Mouse (Mus musculus) heart, embryonic 11.5 days (tissue): ENCODE results near the gene Vmp1. TPM values are rescaled to one million over a fixed set of nuclear protein-coding genes. Genes with fewer than 3 reads are reported as not detected.

Source experiments
- ATAC-seq: fragments of 200-750 bp; cut with Nextera tagmentation; replicated peaks from 2 replicates; pipeline ENCODE4 v1.8.0; 2017; ENCODE audit warnings: moderate library complexity; ENCODE audit not compliant: insufficient number of reproducible peaks, low FRiP score, low TSS enrichment
- H3K27ac ChIP-seq: fragments of 300-500 bp; sonication (generic); 2 replicates; pipeline ENCODE4 v1.5.1; 2014; ENCODE audit warnings: mild to moderate bottlenecking, low read depth, low read length
- H3K27me3 ChIP-seq: fragments of 300-500 bp; sonication (generic); 2 replicates; pipeline ENCODE4 v1.6.1; 2014; ENCODE audit warnings: mild to moderate bottlenecking, low read length, mixed read lengths; ENCODE audit not compliant: control insufficient read depth, insufficient read depth
- H3K36me3 ChIP-seq: fragments of 300-500 bp; sonication (generic); 2 replicates; pipeline ENCODE4 v1.6.1; 2014; ENCODE audit warnings: mild to moderate bottlenecking, low read length, moderate library complexity, mixed read lengths; ENCODE audit not compliant: control insufficient read depth, insufficient read depth
- H3K4me1 ChIP-seq: fragments of 300-500 bp; sonication (generic); 2 replicates; pipeline ENCODE4 v1.6.1; 2014; ENCODE audit warnings: low read length; ENCODE audit not compliant: control insufficient read depth, insufficient read depth
- H3K4me2 ChIP-seq: fragments of 300-500 bp; sonication (generic); 2 replicates; pipeline ENCODE4 v1.6.1; 2014; ENCODE audit warnings: mild to moderate bottlenecking, moderate library complexity
- H3K4me3 ChIP-seq: fragments of 300-500 bp; sonication (generic); 2 replicates; pipeline ENCODE4 v1.5.1; 2014; ENCODE audit warnings: low read depth, low read length
- H3K9ac ChIP-seq: fragments of 300-500 bp; sonication (generic); 2 replicates; pipeline ENCODE4 v1.6.1; 2014; ENCODE audit warnings: mild to moderate bottlenecking, low read depth, low read length, moderate library complexity
- H3K9me3 ChIP-seq: fragments of 300-500 bp; sonication (generic); replicated peaks from 2 replicates; pipeline ENCODE4 v1.6.1; 2016; ENCODE audit warnings: low read length; ENCODE audit not compliant: control insufficient read depth
- WGBS: fragments of 180-500 bp; shearing (Covaris S2); extraction: QIAGEN DNeasy Blood & Tissue Kit; methylation state at CpG from one replicate; pipeline ENCODE4 v1.1.7; 2014; ENCODE audit not compliant: insufficient replicate concordance; 5-methylcytosine and 5-hydroxymethylcytosine counted together
- polyA plus RNA-seq: library from polyadenylated mRNA; unstranded; fragments of >200 nt; fragmentation: Nextera tagmentation; extraction: Ambion mirVana; gene quantifications from 2 replicates; pipeline ENCODE4 v1.2.1, GENCODE M21; 2014

Gene Vmp1
- polyA plus RNA-seq, 1 experiment from 2014 or later, result 112 TPM

DNA sequence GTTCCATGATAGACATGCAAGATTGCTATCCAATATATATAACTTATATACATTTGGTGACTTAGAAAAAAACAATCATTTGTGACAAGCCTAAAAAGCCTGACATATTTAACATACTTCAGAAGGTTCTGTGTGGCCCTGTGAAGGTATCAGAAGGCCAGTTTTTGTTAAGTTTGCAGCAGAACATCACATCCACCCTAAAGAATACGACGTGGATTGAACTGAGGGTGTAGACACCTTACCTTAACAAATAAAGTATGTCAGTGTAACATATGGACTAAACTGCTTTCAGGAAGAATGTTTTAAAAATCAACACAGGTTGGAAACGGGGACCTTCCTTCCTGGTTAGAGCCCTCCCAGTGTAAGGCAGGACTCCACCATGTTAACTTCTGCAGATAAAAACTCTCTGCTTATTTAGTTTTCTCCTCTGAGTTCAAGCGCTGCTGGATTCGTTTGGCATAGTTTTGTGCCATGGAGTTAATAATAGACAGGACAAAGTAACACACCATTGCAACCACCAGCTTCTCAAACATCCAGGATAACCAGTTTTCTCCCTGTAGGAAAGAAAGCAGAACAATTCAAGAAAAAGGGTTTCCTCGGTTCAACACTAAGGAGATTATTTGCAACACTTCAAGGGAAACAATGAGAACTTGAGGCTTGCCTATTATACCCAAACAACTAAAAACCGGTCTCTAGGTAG is 98.6 kb downstream of the Vmp1 start:
- peak overlapping the region; percentile 94 for H3K27ac ChIP-seq
- no peak for ATAC-seq
- H3K4me2 ChIP-seq, result peak overlapping the region; percentile 76
- no peaks in the 10 kb centered on the region for H3K9me3 ChIP-seq
- WGBS, result 56% methylated on average over 7 of the region's 7 CpGs
- peak overlapping the region; percentile 88 for H3K9ac ChIP-seq
- H3K36me3 ChIP-seq, result no peaks in the 10 kb centered on the region
- H3K4me1 ChIP-seq, result peaks cover 23% of the 10 kb centered on the region
- no peaks in the 10 kb centered on the region for H3K27me3 ChIP-seq
- peak overlapping the region; percentile 56 for H3K4me3 ChIP-seq

DNA sequence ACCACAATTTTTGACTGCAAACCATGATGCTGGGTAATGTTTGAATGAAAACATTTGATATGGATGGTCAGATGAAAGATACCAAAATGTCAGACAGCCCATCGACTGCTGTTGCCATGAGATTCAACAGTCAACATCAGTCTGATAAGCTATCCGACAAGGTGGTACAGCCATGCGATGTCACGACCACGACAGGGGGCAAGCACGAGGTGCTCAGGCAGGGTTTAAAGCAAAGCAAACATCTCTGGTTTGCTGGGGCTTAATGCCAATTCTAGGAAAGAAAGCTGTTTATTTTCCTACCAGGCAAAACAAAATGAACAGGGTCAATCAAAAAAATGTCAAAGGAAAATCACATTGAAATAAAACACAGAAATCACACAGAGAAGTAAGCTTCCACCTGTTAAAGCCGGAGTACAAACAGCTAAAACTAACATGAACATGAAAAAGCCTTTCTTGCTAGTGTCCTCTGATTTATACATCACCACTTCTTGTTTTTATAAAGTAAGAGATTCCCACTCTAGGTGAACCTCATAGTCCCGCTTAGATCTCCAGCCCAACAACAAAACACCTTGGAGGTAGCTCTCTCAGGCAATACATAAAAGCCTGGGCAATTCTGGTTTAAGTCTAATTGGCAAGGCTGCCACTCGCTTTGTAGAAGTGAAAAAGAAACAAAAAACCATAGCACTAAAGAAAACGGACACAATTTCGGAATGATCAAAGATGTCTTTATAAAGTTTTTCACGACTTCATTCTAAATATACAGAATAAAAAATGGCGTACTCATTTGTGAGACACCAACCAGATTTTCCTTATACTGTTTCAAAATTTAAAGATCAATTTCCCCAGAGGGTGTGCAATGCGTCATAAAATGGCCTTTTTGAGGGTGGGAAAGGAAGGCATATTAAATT is 99.4 kb downstream of the Vmp1 start:
- peak overlapping the region; percentile 56 for H3K4me3 ChIP-seq
- 72% methylated on average over 14 of the region's 14 CpGs for WGBS
- H3K27me3 ChIP-seq, result no peaks in the 10 kb centered on the region
- H3K4me2 ChIP-seq, result peak overlapping the region; percentile 76
- no peak overlapping the region; the same call in 1 of the 2 replicates for H3K9ac ChIP-seq
- H3K36me3 ChIP-seq, result no peaks in the 10 kb centered on the region
- no peaks in the 10 kb centered on the region for H3K9me3 ChIP-seq
- peaks cover 25% of the 10 kb centered on the region for H3K4me1 ChIP-seq
- ATAC-seq, result no peak
- H3K27ac ChIP-seq, result peak overlapping the region; percentile 32; the same call in 1 of the 2 replicates

- Histone ChIP-seq H3K27me3 (no peaks in the 10 kb centered on the region), H3K9me3 (no peaks in the 10 kb centered on the region), H3K27ac (no peak overlapping the region), H3K4me1 (peaks cover 27% of the 10 kb centered on the region), H3K36me3 (no peaks in the 10 kb centered on the region), H3K4me2 (no peak overlapping the region), H3K9ac (no peak overlapping the region), H3K4me3 (no peak overlapping the region)
- 84% methylated on average over 3 of the region's 3 CpGs for WGBS
- no peak for ATAC-seq
These were observed 100.3 kb downstream of the Vmp1 start for GRCm38 (mm10) chr11:86583313-86583825.

DNA sequence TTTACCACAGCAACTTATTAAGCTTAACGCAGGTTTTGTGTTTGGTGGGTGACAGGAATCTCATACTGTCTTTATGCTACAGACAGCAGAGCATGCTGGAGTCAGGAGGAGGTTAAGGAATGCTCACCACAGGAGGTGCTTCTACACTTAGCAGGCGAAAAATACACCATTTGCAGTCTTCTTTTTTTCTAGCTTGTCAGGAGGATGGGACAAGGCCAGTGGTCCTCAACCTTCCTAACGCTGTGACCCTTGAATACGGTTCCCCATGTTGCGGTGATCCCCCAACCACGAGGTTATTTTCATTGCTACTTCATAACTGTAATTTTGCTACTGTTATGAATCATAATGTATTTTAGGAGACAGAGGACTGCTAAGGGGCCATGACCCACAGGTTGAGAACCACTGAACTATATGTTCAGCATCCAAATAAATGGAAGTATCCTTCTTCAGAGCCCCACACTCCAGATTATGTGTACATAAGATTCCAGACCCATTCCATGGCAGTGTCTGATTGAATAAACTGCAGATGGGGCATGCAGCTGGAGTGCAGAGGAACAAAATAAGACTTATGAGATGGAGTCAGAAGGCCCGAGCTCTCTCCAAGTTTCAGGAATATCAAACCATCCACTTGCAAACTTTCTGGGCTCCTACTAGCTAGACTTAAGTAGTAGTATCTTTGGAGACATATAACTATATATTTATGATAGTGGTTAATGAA is 100.9 kb downstream of the Vmp1 start:
- Histone ChIP-seq H3K4me1 (peaks cover 23% of the 10 kb centered on the region), H3K4me3 (no peak overlapping the region), H3K9ac (no peak overlapping the region), H3K27ac (peak overlapping the region; percentile 47; the same call in 1 of the 2 replicates), H3K36me3 (no peaks in the 10 kb centered on the region), H3K4me2 (no peak overlapping the region), H3K27me3 (no peaks in the 10 kb centered on the region), H3K9me3 (no peaks in the 10 kb centered on the region)
- ATAC-seq, result no peak
- 80% methylated on average over 7 of the region's 7 CpGs for WGBS

GRCm38 (mm10) chr11:86581943-86582542 is 101.6 kb downstream of the Vmp1 start:
- no peak overlapping the region for H3K9ac ChIP-seq
- H3K4me3 ChIP-seq, result no peak overlapping the region
- H3K4me1 ChIP-seq, result peaks cover 28% of the 10 kb centered on the region
- no peaks in the 10 kb centered on the region for H3K27me3 ChIP-seq
- no peaks in the 10 kb centered on the region for H3K36me3 ChIP-seq
- ATAC-seq, result no peak
- H3K4me2 ChIP-seq, result no peak overlapping the region
- WGBS, result 78% methylated on average over 12 of the region's 12 CpGs
- H3K9me3 ChIP-seq, result no peaks in the 10 kb centered on the region
- H3K27ac ChIP-seq, result peak overlapping the region; percentile 67

DNA sequence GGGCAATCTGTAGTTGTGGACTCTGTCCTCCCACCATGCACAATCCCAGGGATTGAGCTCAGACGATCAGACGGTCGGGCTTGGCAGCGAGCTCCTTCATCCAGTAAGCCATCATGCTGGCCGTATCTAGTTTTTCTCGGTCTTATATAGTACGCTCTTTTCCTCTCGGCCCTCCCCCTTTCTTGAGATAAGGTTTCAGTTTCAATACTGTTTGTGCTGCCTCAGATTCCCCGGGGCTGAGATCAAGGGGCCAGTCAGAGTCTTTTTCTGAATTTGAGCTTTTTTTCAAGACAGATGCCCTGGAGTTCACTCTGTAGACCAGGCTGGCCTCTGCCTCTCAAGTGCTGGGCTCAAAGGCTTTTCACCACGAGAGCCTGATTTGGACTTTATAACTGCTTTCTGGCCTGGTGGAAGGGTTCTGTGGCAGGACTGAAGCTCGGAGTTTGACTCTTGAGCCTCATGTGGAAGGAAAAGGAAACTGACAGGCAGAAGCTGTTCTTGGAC is 102.3 kb downstream of the Vmp1 start:
- Histone ChIP-seq H3K4me2 (peak overlapping the region; percentile 51), H3K4me1 (peaks cover 32% of the 10 kb centered on the region), H3K4me3 (peak overlapping the region; percentile 17; the same call in 1 of the 2 replicates), H3K9me3 (no peaks in the 10 kb centered on the region), H3K27me3 (no peaks in the 10 kb centered on the region), H3K9ac (peak overlapping the region; percentile 12; the same call in 1 of the 2 replicates), H3K27ac (peak overlapping the region; percentile 67), H3K36me3 (no peaks in the 10 kb centered on the region)
- no peak for ATAC-seq
- WGBS, result 22% methylated on average over 11 of the region's 11 CpGs

DNA sequence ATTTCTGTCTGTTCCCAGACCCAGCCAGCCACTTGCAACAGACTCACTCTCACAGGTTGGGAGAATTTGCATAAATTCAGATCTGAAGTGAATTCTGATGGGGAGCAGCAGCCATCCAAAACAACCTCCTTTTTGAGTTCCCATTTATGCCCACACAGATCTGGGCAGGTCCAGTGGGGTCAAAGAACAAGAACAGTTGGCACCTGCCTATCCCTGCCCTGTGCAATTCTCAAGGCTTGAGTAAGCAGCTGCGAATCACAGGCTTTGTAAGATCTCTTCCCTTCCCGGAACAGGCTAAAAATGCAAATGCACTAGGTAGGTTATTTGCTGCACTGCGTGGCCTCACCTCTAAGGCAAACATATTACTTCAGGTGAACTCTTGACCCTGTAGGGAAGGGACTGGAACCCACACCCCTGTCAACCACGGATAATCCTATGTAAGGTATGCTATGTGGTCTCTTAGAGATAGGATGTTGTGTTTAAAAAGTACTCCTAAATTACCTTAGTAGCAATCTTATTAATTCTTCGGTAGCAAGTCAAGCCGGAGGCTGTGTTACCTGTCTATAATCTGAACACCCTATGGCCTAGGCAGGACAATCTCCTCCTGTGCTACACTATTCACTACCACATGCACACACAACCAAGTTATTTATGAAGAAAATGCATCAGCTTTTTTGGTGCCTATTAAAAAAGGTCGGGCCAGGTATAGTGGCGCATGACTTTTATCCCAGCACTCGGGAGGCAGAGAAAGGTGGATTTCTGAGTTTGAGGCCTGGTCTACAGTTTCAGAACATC is 103.1 kb downstream of the Vmp1 start:
- peak overlapping the region; percentile 67; the same call in 1 of the 2 replicates for H3K27ac ChIP-seq
- WGBS, result 81% methylated on average over 9 of the region's 9 CpGs

More for the DNA sequence above, 103.1 kb downstream of the Vmp1 start:
- no peaks in the 10 kb centered on the region for H3K36me3 ChIP-seq
- no peak for ATAC-seq
- peaks cover 34% of the 10 kb centered on the region for H3K4me1 ChIP-seq
- no peaks in the 10 kb centered on the region for H3K9me3 ChIP-seq
- no peaks in the 10 kb centered on the region for H3K27me3 ChIP-seq
- H3K9ac ChIP-seq, result no peak overlapping the region
- H3K4me3 ChIP-seq, result no peak overlapping the region
- no peak overlapping the region; the same call in 1 of the 2 replicates for H3K4me2 ChIP-seq
